Mouse (Mus musculus) E14TG2a.4 (cell line): ENCODE data around the gene Psap.

Source experiments
- CTCF ChIP-seq: conservative IDR thresholded peaks from 2 replicates; pipeline ENCODE4 v1.5.1; 2014; ENCODE audit warnings: low read length
- NANOG ChIP-seq: IDR thresholded peaks from 2 replicates; pipeline ENCODE4 v1.6.1; 2014; ENCODE audit warnings: borderline replicate concordance, low read length, mixed read lengths
- POU5F1 ChIP-seq: IDR thresholded peaks from 2 replicates; pipeline ENCODE4 v1.6.1; 2014; ENCODE audit warnings: low read length, borderline replicate concordance

DNA sequence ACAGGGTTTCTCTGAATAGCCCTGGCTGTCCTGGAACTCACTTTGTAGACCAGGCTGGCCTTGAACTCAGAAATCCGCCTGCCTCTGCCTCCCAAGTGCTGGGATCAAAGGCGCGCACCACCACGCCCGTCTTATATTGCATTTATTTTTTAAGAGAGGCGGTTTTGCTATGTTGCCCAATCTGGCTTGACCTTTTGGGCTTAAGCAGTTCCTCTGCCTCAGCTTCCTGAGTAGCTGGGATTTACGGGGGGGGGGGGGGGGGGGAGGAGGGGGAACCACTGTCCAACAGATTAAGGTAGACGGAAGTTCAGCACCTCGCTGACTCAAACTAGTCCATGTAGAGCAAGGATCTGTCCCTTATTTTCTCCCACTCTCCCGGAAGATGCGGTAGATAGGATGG is 8.7 kb upstream of the Psap start:
- no peak for TF ChIP-seq CTCF
- no peak for TF ChIP-seq NANOG
- no peak for TF ChIP-seq POU5F1
